Mouse (Mus musculus) spleen, embryonic (tissue): ENCODE results near the gene Il10.
"Not testable (repeated sequence)": the region's sequence is repeated elsewhere in the genome, so short reads cannot be mapped to it uniquely, and the experiment has no call there.

ENCODE experiments used
- CTCF ChIA-PET: fragments of 350-600 bp; sonication (Branson Sonifier 250); formaldehyde crosslinking; loops from one replicate; lab custom pipeline; 2022; lab: Charles Lee

Gene Il10

GRCm38 (mm10) chr1:131015879-131016278 lies 3.8 kb upstream of the Il10 start:
- CTCF ChIA-PET, result no interaction called here

- CTCF ChIA-PET, result no interaction called here
These were observed 1.0 kb downstream of the Il10 start for GRCm38 (mm10) chr1:131020425-131021310.

GRCm38 (mm10) chr1:131021438-131021837 lies 1.8 kb downstream of the Il10 start:
- CTCF ChIA-PET, result no interaction called here

GRCm38 (mm10) chr1:131021900-131022590 lies 2.4 kb downstream of the Il10 start:
- CTCF ChIA-PET, result no interaction called here

- CTCF ChIA-PET, result no interaction called here
These were observed 3.1 kb downstream of the Il10 start for GRCm38 (mm10) chr1:131022591-131023249.

GRCm38 (mm10) chr1:131023250-131023858 lies 3.7 kb downstream of the Il10 start:
- CTCF ChIA-PET, result not testable (repeated sequence)

- CTCF ChIA-PET, result interaction anchor here (0.6 kb wide), 1 partner anchor 219 kb away, joined by 14 read pairs; no protein-coding TSS in a partner anchor
These were observed 5.5 kb downstream of the Il10 start for GRCm38 (mm10) chr1:131024900-131025842.

- CTCF ChIA-PET, result interaction anchor here (0.6 kb wide), 1 partner anchor 220 kb away, joined by 14 read pairs; no protein-coding TSS in a partner anchor
These were observed 6.2 kb downstream of the Il10 start for GRCm38 (mm10) chr1:131025843-131026190.

GRCm38 (mm10) chr1:131029215-131029614 lies 9.6 kb downstream of the Il10 start:
- CTCF ChIA-PET, result no interaction called here

GRCm38 (mm10) chr1:131030261-131030660 lies 10.6 kb downstream of the Il10 start:
- CTCF ChIA-PET, result no interaction called here

GRCm38 (mm10) chr1:131031267-131031666 lies 11.6 kb downstream of the Il10 start:
- CTCF ChIA-PET, result no interaction called here

- CTCF ChIA-PET, result interaction anchor here (0.6 kb wide), 1 partner anchor 250 kb away, joined by 16 read pairs; no protein-coding TSS in a partner anchor
These were observed 18.4 kb downstream of the Il10 start for GRCm38 (mm10) chr1:131038001-131038400.

GRCm38 (mm10) chr1:131038415-131039017 lies 18.9 kb downstream of the Il10 start:
- CTCF ChIA-PET, result interaction anchor here (0.6 kb wide), 1 partner anchor 251 kb away, joined by 16 read pairs; no protein-coding TSS in a partner anchor

GRCm38 (mm10) chr1:131039479-131039878 lies 19.8 kb downstream of the Il10 start:
- CTCF ChIA-PET, result no interaction called here

- CTCF ChIA-PET, result interaction anchor here (0.6 kb wide), 1 partner anchor 199 kb away, joined by 3 read pairs; no protein-coding TSS in a partner anchor
These were observed 22.6 kb downstream of the Il10 start for GRCm38 (mm10) chr1:131042263-131042662.

- CTCF ChIA-PET, result interaction anchor here (0.6 kb wide), 1 partner anchor 200 kb away, joined by 3 read pairs; no protein-coding TSS in a partner anchor
These were observed 23.1 kb downstream of the Il10 start for GRCm38 (mm10) chr1:131042721-131043120.

- CTCF ChIA-PET, result interaction anchor here (0.6 kb wide), 1 partner anchor 473 kb away, joined by 6 read pairs; no protein-coding TSS in a partner anchor
These were observed 24.0 kb downstream of the Il10 start for GRCm38 (mm10) chr1:131043636-131044035.

- CTCF ChIA-PET, result no interaction called here
These were observed 26.2 kb downstream of the Il10 start for GRCm38 (mm10) chr1:131045723-131046355.

- CTCF ChIA-PET, result no interaction called here
These were observed 27.0 kb downstream of the Il10 start for GRCm38 (mm10) chr1:131046607-131047006.
